Mouse (Mus musculus) embryonic stem cell, embryonic (primary cell): ENCODE measurements around the gene Olfr605.
"Not testable (repeated sequence)": the region's sequence is repeated elsewhere in the genome, so short reads cannot be mapped to it uniquely, and the experiment has no call there.

Experiments
- CTCF ChIA-PET, 4 experiments: fragments of 300-600 bp in 2 of 4; fragments of 350-600 bp in 2 of 4; sonication (Branson Sonifier 250); formaldehyde crosslinking; loops; one replicate each; lab custom pipeline; 2022; ENCODE audit warnings: inconsistent platforms in 2 of 4; lab: Charles Lee
- POLR2A ChIA-PET, 4 experiments: fragments of 300-600 bp in 2 of 4; fragments of 350-600 bp in 2 of 4; sonication (Branson Sonifier 250); formaldehyde crosslinking; loops; one replicate each; lab custom pipeline; 2022; ENCODE audit warnings: antibody characterized with exemption in 4 of 4, inconsistent platforms in 1 of 4; lab: Charles Lee

Gene Olfr605

GRCm38 (mm10) chr7:103445339-103445738, at the start of gene Olfr605:
Gene Olfr605, minus strand, starts transcription at chr7:103445439.
- POLR2A ChIA-PET, result no interaction called here

GRCm38 (mm10) chr7:103477106-103477505, 31.9 kb upstream of the Olfr605 start:
- CTCF ChIA-PET, POLR2A ChIA-PET: not testable (repeated sequence)

More at GRCm38 (mm10) chr7:103445339-103445738, at the start of gene Olfr605:
- CTCF ChIA-PET, result no interaction called here

- CTCF ChIA-PET, result no interaction called here
- POLR2A ChIA-PET, result interaction anchor here in 1 of 4 experiments (0.5 kb wide), 1 partner anchor 750 kb away, joined by 3 read pairs; no protein-coding TSS in a partner anchor
These were observed 24.3 kb upstream of the Olfr605 start, which contains the start of gene Olfr608 for GRCm38 (mm10) chr7:103469577-103469976. Gene Olfr608, plus strand, starts transcription at chr7:103469877.

- POLR2A ChIA-PET, result no interaction called here
- CTCF ChIA-PET, result no interaction called here
These were observed 15.4 kb upstream of the Olfr605 start for GRCm38 (mm10) chr7:103460590-103460989.

- ChIA-PET CTCF (no interaction called here), POLR2A (no interaction called here)
These were observed 3.5 kb upstream of the Olfr605 start, which contains the start of gene Olfr606 for GRCm38 (mm10) chr7:103448746-103449145. Gene Olfr606, plus strand, starts transcription at chr7:103449046.

GRCm38 (mm10) chr7:103414772-103415171, 30.5 kb downstream of the Olfr605 start, which contains the start of gene Usp17lc:
Gene Usp17lc, plus strand, starts transcription at chr7:103415072.
- POLR2A ChIA-PET, CTCF ChIA-PET: not testable (repeated sequence)

DNA sequence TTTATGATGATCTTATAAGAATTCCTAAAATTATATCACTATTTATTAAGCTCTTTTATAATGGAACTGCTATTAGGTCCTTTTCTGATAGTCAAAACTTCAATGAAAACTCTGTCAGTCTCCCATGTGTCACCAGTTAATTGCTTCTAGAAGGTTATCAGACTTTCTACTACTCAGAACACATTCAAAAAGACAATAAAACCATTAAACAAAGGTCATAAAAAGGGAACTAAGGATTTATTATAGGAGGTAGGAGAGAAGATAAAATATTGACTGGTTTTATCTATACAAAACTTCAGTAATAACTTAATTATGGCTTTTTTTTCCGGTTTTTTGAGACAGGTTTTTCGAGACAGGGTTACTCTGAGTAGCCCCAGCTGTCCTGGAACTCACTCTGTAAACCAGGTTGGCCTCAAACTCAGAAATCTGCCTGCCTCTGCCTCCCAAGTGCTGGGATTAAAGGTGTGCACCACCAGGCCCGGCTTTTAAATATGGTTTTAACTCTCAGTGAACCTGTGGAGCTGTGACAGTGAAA, 38.7 kb downstream of the Olfr605 start:
- POLR2A ChIA-PET, result not testable (repeated sequence)
- CTCF ChIA-PET, result interaction anchor here in 1 of 4 experiments (0.6 kb wide), 1 partner anchor 605 kb away, joined by 6 read pairs; no protein-coding TSS in a partner anchor

DNA sequence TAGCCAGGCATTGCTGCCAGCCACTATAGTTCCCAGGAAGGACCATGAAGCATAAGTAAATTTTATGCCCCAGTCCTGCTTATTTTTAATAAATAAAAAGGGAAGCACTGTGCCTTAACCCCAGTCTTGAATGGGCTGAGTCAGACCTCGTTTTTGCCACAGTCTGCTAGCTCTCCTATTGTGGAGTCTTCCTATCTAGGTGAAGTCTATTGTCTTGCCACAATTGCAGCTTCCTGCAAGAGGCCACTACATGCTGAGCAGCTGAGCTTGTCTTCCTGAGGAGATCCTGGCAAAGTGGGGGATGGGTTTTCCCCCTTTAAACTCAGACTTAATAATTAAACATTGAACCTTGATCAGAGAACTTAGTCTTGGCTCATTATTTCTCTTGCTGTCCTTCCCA, 46.3 kb downstream of the Olfr605 start:
- ChIA-PET POLR2A (no interaction called here), CTCF (interaction anchor here in 1 of 4 experiments (0.6 kb wide), 1 partner anchor 32 kb away, joined by 3 read pairs; no protein-coding TSS in a partner anchor)

DNA sequence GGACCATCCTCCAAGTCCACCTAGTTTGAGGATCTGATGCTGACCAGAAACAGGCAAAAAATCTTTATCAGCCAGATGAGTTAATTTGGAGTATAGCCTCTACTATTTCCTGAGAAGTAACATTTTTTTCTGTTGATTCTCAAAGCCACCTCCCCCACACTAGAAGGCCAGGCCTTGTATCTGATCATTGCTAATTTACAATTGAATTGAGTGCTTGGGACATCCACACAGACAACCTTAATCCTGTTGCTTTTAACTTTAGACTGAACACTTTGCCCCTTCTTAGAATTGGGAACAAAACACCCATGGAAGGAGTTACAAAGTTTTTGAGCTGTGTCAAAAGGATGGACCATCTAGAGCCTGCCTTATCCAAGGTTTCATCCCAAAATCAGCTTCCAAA, 47.5 kb downstream of the Olfr605 start:
- CTCF ChIA-PET, result no interaction called here
- POLR2A ChIA-PET, result no interaction called here
